Mouse (Mus musculus) E14TG2a.4 (cell line): ENCODE results near the gene Id2.

ENCODE experiments used
- CTCF ChIP-seq: conservative IDR thresholded peaks from 2 replicates; pipeline ENCODE4 v1.5.1; 2014; ENCODE audit warnings: low read length
- NANOG ChIP-seq: IDR thresholded peaks from 2 replicates; pipeline ENCODE4 v1.6.1; 2014; ENCODE audit warnings: borderline replicate concordance, low read length, mixed read lengths

DNA sequence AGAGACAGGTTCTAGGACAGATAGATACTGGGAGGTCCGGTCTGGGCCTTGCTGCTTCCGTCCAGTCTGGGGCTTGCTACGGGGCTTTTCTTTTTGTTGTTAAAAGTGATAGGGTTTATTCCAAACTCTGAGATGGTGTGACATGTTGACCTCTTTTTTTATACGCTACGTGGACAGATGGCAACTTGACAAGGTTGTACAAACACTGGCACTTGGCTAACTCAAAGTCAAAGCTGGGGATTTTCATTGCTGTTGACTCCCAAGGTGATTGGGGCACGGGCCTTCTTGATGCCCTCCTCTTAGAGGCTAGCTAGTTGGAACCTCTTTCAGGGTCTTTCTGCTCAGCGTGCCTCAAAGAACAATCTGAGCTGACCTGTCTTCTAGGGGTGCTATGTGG is 13.7 kb upstream of the Id2 start:
- TF ChIP-seq CTCF (no peak), NANOG (no peak)
